Mouse (Mus musculus) limb, embryonic 15.5 days (tissue): ENCODE measurements around the gene Pfkl. TPM values are rescaled to one million over a fixed set of nuclear protein-coding genes. Genes with fewer than 3 reads are reported as not detected.
A peak's percentile ranks its signal among the peaks of the same experiment; 100 is the strongest.
"Not testable (repeated sequence)": the region's sequence is repeated elsewhere in the genome, so short reads cannot be mapped to it uniquely, and the experiment has no call there.

Experiments used
- ATAC-seq: fragments of 200-750 bp; cut with Nextera tagmentation; 2 replicates; pipeline ENCODE4 v1.8.0; 2017; ENCODE audit warnings: low read depth, moderate TSS enrichment; ENCODE audit not compliant: insufficient number of reproducible peaks, low FRiP score, low TSS enrichment
- H3K27ac ChIP-seq: fragments of 300-500 bp; sonication (generic); 2 replicates; pipeline ENCODE4 v1.5.1; 2015; ENCODE audit warnings: moderate library complexity, mild to moderate bottlenecking, inconsistent platforms
- H3K27me3 ChIP-seq: fragments of 300-500 bp; sonication (generic); 2 replicates; pipeline ENCODE4 v1.6.1; 2015; ENCODE audit warnings: inconsistent platforms
- H3K36me3 ChIP-seq: fragments of 300-500 bp; sonication (generic); 2 replicates; pipeline ENCODE4 v1.6.1; 2015; ENCODE audit warnings: inconsistent platforms
- H3K4me1 ChIP-seq: fragments of 300-500 bp; sonication (generic); 2 replicates; pipeline ENCODE4 v1.6.1; 2015; ENCODE audit warnings: inconsistent platforms
- H3K4me2 ChIP-seq: fragments of 300-500 bp; sonication (generic); 2 replicates; pipeline ENCODE4 v1.6.1; 2015; ENCODE audit warnings: mild to moderate bottlenecking, inconsistent platforms
- H3K4me3 ChIP-seq: fragments of 300-500 bp; sonication (generic); 2 replicates; pipeline ENCODE4 v1.5.1; 2015; ENCODE audit warnings: mild to moderate bottlenecking, inconsistent platforms
- H3K9ac ChIP-seq: fragments of 300-500 bp; sonication (generic); 2 replicates; pipeline ENCODE4 v1.6.1; 2015; ENCODE audit warnings: inconsistent platforms
- H3K9me3 ChIP-seq: fragments of 300-500 bp; sonication (generic); 2 replicates; pipeline ENCODE4 v1.6.1; 2016; ENCODE audit warnings: inconsistent platforms
- WGBS: fragments of 180-500 bp; shearing (Covaris S2); methylation state at CpG from one replicate; pipeline ENCODE4 v1.1.7; 2015; 5-methylcytosine and 5-hydroxymethylcytosine counted together
- polyA plus RNA-seq: library from polyadenylated mRNA; unstranded; fragments of >200 nt; fragmentation: Nextera tagmentation; extraction: Ambion mirVana; gene quantifications from 2 replicates; pipeline ENCODE4 v1.2.1, GENCODE M21; 2015

The Pfkl gene
- polyA plus RNA-seq, 1 experiment from 2014 or later, result 168 TPM

DNA sequence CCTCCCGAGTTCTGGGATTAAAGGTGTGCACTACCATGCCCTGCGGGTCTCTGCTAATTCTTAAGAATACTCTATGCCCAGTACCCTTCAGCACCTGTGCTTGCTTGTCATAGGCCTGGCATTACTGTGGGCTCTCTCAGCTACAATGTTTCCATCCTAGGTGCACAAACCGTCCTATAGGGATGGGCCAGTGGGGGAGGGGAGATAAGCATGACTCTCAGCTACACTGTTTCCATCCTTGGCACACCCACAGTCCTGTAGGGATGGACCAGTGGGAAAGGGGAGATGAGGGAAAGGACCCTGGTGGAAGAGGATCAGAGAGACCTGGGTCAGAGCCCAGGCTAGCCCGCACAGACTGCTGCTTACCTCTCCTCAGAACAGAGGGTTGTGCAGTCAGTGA is 27.3 kb upstream of the Pfkl start:
- no peak overlapping the region for H3K4me2 ChIP-seq
- no peak overlapping the region for H3K27ac ChIP-seq
- ATAC-seq, result no peak
- H3K36me3 ChIP-seq, result no peaks in the 10 kb centered on the region
- no peaks in the 10 kb centered on the region for H3K9me3 ChIP-seq
- no peak overlapping the region for H3K9ac ChIP-seq
- no peak overlapping the region for H3K4me3 ChIP-seq
- 85% methylated on average over 4 of the region's 4 CpGs for WGBS
- no peaks in the 10 kb centered on the region for H3K27me3 ChIP-seq
- H3K4me1 ChIP-seq, result peaks cover 2% of the 10 kb centered on the region; the same call in 1 of the 2 replicates

GRCm38 (mm10) chr10:78031987-78032386 is 22.1 kb upstream of the Pfkl start:
- WGBS, result 63% methylated on average over 2 of the region's 2 CpGs
- no peak overlapping the region for H3K4me2 ChIP-seq
- no peak overlapping the region for H3K4me3 ChIP-seq
- no peaks in the 10 kb centered on the region for H3K9me3 ChIP-seq
- no peak overlapping the region for H3K27ac ChIP-seq
- no peaks in the 10 kb centered on the region for H3K36me3 ChIP-seq
- ATAC-seq, result no peak
- no peaks in the 10 kb centered on the region for H3K27me3 ChIP-seq
- H3K9ac ChIP-seq, result no peak overlapping the region
- H3K4me1 ChIP-seq, result no peaks in the 10 kb centered on the region

- no peak for ATAC-seq
- WGBS, result 86% methylated on average over 1 of the region's 1 CpGs
Measured at GRCm38 (mm10) chr10:78029080-78029479, 19.2 kb upstream of the Pfkl start.

GRCm38 (mm10) chr10:78028129-78028528 is 18.2 kb upstream of the Pfkl start:
- Histone ChIP-seq H3K27me3 (no peaks in the 10 kb centered on the region), H3K4me3 (no peak overlapping the region), H3K4me1 (no peaks in the 10 kb centered on the region), H3K4me2 (no peak overlapping the region), H3K36me3 (no peaks in the 10 kb centered on the region), H3K27ac (no peak overlapping the region), H3K9ac (no peak overlapping the region), H3K9me3 (no peaks in the 10 kb centered on the region)
- no peak for ATAC-seq
- 4% methylated on average over 5 of the region's 5 CpGs for WGBS

More at GRCm38 (mm10) chr10:78029080-78029479, 19.2 kb upstream of the Pfkl start:
- no peak overlapping the region for H3K9ac ChIP-seq
- H3K4me3 ChIP-seq, result no peak overlapping the region
- H3K27me3 ChIP-seq, result no peaks in the 10 kb centered on the region
- no peak overlapping the region for H3K27ac ChIP-seq
- no peaks in the 10 kb centered on the region for H3K4me1 ChIP-seq
- H3K9me3 ChIP-seq, result no peaks in the 10 kb centered on the region
- no peaks in the 10 kb centered on the region for H3K36me3 ChIP-seq
- H3K4me2 ChIP-seq, result no peak overlapping the region

- WGBS, result 64% methylated on average over 6 of the region's 8 CpGs
- not testable (repeated sequence) for H3K27ac ChIP-seq, ATAC-seq, H3K4me2 ChIP-seq, H3K9me3 ChIP-seq, H3K4me3 ChIP-seq, H3K9ac ChIP-seq, H3K27me3 ChIP-seq, H3K36me3 ChIP-seq, H3K4me1 ChIP-seq
Measured at GRCm38 (mm10) chr10:78025453-78025852, 15.6 kb upstream of the Pfkl start.

DNA sequence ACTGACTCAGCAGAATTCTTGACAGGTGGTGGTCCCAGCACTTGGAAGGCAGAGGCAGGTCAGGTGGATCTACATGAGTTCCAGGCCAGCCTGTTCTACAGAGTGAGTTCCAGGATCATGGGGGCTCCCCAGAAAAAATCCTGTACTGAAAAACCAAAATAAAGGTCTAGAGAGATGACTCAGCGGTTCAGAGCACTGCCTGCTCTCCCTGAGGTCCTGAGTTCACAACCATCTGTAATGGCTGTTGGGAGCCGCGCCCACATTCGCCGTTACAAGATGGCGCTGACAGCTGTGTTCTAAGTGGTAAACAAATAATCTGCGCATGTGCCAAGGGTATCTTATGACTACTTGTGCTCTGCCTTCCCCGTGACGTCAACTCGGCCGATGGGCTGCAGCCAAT is 10.1 kb upstream of the Pfkl start:
- H3K27me3 ChIP-seq, ATAC-seq, H3K27ac ChIP-seq, H3K36me3 ChIP-seq, H3K4me3 ChIP-seq, H3K4me2 ChIP-seq, H3K9me3 ChIP-seq, H3K4me1 ChIP-seq, H3K9ac ChIP-seq: not testable (repeated sequence)
- WGBS, result 93% methylated on average over 7 of the region's 11 CpGs

DNA sequence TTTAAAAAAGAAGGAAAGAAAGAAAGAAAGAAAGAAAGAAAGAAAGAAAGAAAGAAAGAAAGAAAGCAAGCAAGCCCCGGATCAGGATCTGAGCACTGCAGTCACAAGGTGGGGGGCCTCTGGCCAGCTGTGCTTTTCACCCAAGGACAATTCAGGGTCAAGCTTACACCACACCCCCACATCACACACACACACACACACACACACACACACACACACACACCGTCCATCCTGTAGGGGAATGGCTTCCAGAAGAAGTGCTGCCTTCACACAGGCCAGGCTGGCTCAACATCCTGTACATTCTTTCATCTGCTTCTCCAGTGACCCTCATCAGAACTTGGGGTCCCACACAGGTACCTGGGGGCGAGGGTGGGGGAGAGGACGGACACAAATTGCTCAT is 9.4 kb upstream of the Pfkl start:
- no peaks in the 10 kb centered on the region for H3K36me3 ChIP-seq
- H3K4me1 ChIP-seq, result peaks cover 2% of the 10 kb centered on the region; the same call in 1 of the 2 replicates
- H3K4me3 ChIP-seq, result no peak overlapping the region
- H3K27me3 ChIP-seq, result no peaks in the 10 kb centered on the region
- no peak overlapping the region for H3K4me2 ChIP-seq
- H3K9ac ChIP-seq, result no peak overlapping the region
- H3K9me3 ChIP-seq, result no peaks in the 10 kb centered on the region
- WGBS, result 83% methylated on average over 4 of the region's 4 CpGs
- no peak overlapping the region for H3K27ac ChIP-seq
- no peak for ATAC-seq

DNA sequence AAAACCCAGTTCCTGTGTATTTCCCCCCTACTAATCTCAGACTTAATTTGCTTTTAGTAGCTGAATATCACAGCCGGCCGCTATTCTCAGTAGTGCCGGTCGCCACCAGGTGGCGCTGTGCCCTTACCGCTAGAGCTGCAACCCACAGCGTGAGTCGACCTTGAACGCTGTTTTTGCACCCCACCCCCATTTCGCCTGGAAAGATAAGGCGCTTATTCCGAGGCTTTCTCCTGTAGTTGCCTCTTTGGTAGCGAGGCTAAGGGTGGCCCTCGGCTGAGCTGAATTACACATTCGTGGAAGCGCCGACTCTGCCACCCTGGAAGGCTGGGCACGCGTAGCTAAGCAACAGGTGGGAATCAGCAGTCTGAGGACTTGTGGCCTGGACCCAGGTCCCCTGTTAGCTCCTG is 8.9 kb upstream of the Pfkl start:
- H3K9ac ChIP-seq, result no peak overlapping the region
- no peaks in the 10 kb centered on the region for H3K27me3 ChIP-seq
- H3K36me3 ChIP-seq, result no peaks in the 10 kb centered on the region
- ATAC-seq, result 0 out of 2 replicates have a peak, but pooled peaks have one; percentile 69
- H3K4me3 ChIP-seq, result peak overlapping the region; percentile 30
- WGBS, result 17% methylated on average over 19 of the region's 19 CpGs
- peak overlapping the region; percentile 56 for H3K4me2 ChIP-seq
- H3K27ac ChIP-seq, result no peak overlapping the region
- H3K4me1 ChIP-seq, result peaks cover 2% of the 10 kb centered on the region; the same call in 1 of the 2 replicates
- H3K9me3 ChIP-seq, result no peaks in the 10 kb centered on the region

DNA sequence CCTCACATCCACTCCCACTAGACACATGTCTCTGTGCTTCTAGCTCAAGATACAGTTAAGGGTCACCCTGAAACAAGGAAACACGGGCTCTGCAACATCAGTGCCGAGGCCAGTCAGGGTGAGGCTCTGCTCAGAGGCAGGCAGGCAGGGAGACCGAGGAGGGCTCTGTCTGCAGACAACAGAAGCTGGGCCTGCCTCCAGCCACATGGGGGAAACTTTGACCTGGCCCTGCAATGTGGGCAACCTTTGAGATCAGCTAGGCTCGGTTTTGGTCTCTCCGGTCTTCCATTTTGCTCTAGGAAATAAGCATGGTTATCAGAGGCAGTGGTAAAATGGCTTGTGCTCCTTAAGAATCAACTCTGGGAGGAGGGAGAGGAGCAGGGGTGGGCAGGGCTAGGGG is 6.5 kb upstream of the Pfkl start:
- ATAC-seq, result no peak
- 56% methylated on average over 5 of the region's 5 CpGs for WGBS
- no peak overlapping the region for H3K4me2 ChIP-seq

GRCm38 (mm10) chr10:78015489-78015888 is 5.6 kb upstream of the Pfkl start:
- ATAC-seq, result no peak
- H3K4me3 ChIP-seq, result no peak overlapping the region
- no peak overlapping the region for H3K9ac ChIP-seq
- WGBS, result 87% methylated on average over 1 of the region's 1 CpGs
- H3K27me3 ChIP-seq, result no peaks in the 10 kb centered on the region
- H3K4me2 ChIP-seq, result no peak overlapping the region
- H3K36me3 ChIP-seq, result no peaks in the 10 kb centered on the region
- no peak overlapping the region for H3K27ac ChIP-seq
- no peaks in the 10 kb centered on the region for H3K9me3 ChIP-seq
- peaks cover 5% of the 10 kb centered on the region for H3K4me1 ChIP-seq

More for the DNA sequence above, 6.5 kb upstream of the Pfkl start:
- H3K9me3 ChIP-seq, result no peaks in the 10 kb centered on the region
- no peak overlapping the region for H3K9ac ChIP-seq
- H3K27me3 ChIP-seq, result no peaks in the 10 kb centered on the region
- H3K4me1 ChIP-seq, result peaks cover 2% of the 10 kb centered on the region; the same call in 1 of the 2 replicates
- no peak overlapping the region for H3K27ac ChIP-seq
- H3K4me3 ChIP-seq, result no peak overlapping the region
- no peaks in the 10 kb centered on the region for H3K36me3 ChIP-seq

GRCm38 (mm10) chr10:78012661-78013495 is 3.0 kb upstream of the Pfkl start:
- Histone ChIP-seq H3K9me3 (no peaks in the 10 kb centered on the region), H3K36me3 (no peaks in the 10 kb centered on the region), H3K4me2 (no peak overlapping the region), H3K9ac (no peak overlapping the region), H3K4me1 (peaks cover 15% of the 10 kb centered on the region), H3K27ac (no peak overlapping the region), H3K4me3 (no peak overlapping the region), H3K27me3 (no peaks in the 10 kb centered on the region)
- no peak for ATAC-seq
- WGBS, result 86% methylated on average over 18 of the region's 18 CpGs

DNA sequence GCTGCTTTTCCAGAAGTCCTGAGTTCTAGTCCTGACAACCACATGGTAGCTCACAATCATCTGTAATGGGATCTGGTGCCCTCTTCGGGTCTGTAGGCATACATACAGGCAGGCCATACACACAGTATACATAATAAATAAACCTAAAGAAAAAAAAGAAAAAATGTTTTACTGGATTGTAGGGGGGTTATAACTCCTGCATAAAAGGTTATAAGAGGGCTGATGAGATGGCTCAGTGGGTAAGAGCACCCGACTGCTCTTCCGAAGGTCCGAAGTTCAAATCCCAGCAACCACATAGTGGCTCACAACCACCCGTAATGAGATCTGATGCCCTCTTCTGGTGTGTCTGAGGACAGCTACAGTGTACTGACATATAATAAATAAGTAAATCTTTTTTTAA is 1.2 kb upstream of the Pfkl start:
- ATAC-seq, result not testable (repeated sequence)

More for the DNA sequence above, 1.2 kb upstream of the Pfkl start:
- not testable (repeated sequence) for H3K27ac ChIP-seq, H3K36me3 ChIP-seq, H3K9me3 ChIP-seq, H3K27me3 ChIP-seq, H3K4me3 ChIP-seq, H3K9ac ChIP-seq, H3K4me2 ChIP-seq
- H3K4me1 ChIP-seq, result peaks cover 33% of the 10 kb centered on the region
- 94% methylated on average over 5 of the region's 5 CpGs for WGBS
